Mouse (Mus musculus) embryonic fibroblast, embryonic 13.5 days (primary cell): ENCODE data around the gene Uncx. TPM values are rescaled to one million over a fixed set of nuclear protein-coding genes. Genes with fewer than 3 reads are reported as not detected.

ENCODE experiments used
- H3K27ac ChIP-seq: 2 replicates; pipeline ENCODE4 v1.5.1; 2012; ENCODE audit warnings: low read length, control low read depth, inconsistent platforms; ENCODE audit not compliant: insufficient read depth
- H3K4me1 ChIP-seq: 2 replicates; pipeline ENCODE4 v1.6.1; 2011; ENCODE audit warnings: low read length; ENCODE audit not compliant: control insufficient read depth, insufficient read depth
- H3K4me3 ChIP-seq: 2 replicates; pipeline ENCODE4 v1.5.1; 2011; ENCODE audit warnings: mild to moderate bottlenecking, control low read depth, low read length; ENCODE audit not compliant: insufficient read depth
- CTCF ChIP-seq: IDR thresholded peaks from 2 replicates; pipeline ENCODE4 v1.5.1; 2011; ENCODE audit warnings: mild to moderate bottlenecking, control low read depth, low read length, moderate library complexity, borderline replicate concordance; ENCODE audit not compliant: insufficient read depth
- POLR2A ChIP-seq: IDR thresholded peaks from 2 replicates; pipeline ENCODE4 v1.6.1; 2011; ENCODE audit warnings: low read depth, mild to moderate bottlenecking, control low read depth, low read length, moderate library complexity
- polyA plus RNA-seq: library from polyadenylated mRNA; stranded (reverse); fragments of >200 nt; gene quantifications from 2 replicates; pipeline ENCODE4 v1.2.4, GENCODE M21; 2011; ENCODE audit warnings: low read depth; ENCODE audit not compliant: missing spikeins, insufficient read length

Uncx gene
- polyA plus RNA-seq, 1 experiment: not detected

DNA sequence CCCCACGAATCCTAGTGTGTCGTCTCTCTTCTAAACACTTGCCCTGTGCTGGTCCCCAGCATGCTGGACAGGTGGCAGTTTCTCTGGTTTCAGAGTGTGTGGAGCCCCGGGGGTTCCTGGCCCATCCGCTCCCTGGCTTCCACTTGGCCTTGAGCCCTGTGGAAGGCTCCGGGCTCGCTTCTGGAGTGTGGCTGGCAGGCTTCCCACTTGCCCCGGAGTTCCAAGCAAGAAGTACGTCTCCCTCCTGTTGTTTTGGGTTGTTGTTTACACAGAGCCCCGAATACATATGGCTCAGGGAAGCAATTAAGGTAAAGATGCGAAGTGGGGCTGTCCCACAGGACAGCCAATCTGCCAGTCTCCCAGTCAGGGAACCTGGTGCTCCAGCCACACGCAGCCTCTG, 27.0 kb upstream of the Uncx start:
- no peak overlapping the region for H3K4me3 ChIP-seq
- no peak overlapping the region for H3K27ac ChIP-seq
- no peaks in the 10 kb centered on the region for H3K4me1 ChIP-seq
- TF ChIP-seq POLR2A (no peak), CTCF (no peak)

- Histone ChIP-seq H3K27ac (no peak overlapping the region), H3K4me1 (no peaks in the 10 kb centered on the region), H3K4me3 (no peak overlapping the region)
- TF ChIP-seq CTCF (no peak), POLR2A (no peak)
Observed at GRCm38 (mm10) chr5:139520069-139520834, 23.0 kb upstream of the Uncx start.

GRCm38 (mm10) chr5:139521987-139522386, 21.3 kb upstream of the Uncx start:
- TF ChIP-seq CTCF: no peak
- TF ChIP-seq POLR2A: no peak
- H3K4me1 ChIP-seq: no peaks in the 10 kb centered on the region
- H3K27ac ChIP-seq: no peak overlapping the region
- no peak overlapping the region for H3K4me3 ChIP-seq

DNA sequence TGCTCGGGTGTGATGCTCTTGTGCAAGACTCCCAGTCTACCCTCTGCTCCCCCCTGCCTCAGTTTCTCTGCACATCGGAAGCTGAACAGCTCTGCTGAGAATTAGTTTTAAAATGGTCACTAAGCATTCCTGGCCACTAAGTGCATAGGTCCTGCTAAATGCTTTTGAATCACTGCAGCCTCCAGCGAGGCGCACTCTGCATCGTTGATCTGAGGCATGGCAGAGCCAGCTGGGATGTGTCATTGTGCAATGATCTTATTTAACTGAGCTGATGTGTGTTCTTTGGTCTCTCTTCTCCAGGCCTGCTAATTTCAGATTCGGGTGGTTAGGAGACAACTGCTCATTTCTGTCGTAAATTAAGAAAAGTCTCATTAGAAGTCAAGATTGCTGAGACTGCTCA, 14.4 kb upstream of the Uncx start:
- H3K4me3 ChIP-seq: no peak overlapping the region
- H3K27ac ChIP-seq: no peak overlapping the region
- no peak for TF ChIP-seq POLR2A
- no peaks in the 10 kb centered on the region for H3K4me1 ChIP-seq

- TF ChIP-seq CTCF (no peak), POLR2A (no peak)
- Histone ChIP-seq H3K4me1 (no peaks in the 10 kb centered on the region), H3K27ac (no peak overlapping the region), H3K4me3 (no peak overlapping the region)
Observed at GRCm38 (mm10) chr5:139535386-139535919, 7.8 kb upstream of the Uncx start.

DNA sequence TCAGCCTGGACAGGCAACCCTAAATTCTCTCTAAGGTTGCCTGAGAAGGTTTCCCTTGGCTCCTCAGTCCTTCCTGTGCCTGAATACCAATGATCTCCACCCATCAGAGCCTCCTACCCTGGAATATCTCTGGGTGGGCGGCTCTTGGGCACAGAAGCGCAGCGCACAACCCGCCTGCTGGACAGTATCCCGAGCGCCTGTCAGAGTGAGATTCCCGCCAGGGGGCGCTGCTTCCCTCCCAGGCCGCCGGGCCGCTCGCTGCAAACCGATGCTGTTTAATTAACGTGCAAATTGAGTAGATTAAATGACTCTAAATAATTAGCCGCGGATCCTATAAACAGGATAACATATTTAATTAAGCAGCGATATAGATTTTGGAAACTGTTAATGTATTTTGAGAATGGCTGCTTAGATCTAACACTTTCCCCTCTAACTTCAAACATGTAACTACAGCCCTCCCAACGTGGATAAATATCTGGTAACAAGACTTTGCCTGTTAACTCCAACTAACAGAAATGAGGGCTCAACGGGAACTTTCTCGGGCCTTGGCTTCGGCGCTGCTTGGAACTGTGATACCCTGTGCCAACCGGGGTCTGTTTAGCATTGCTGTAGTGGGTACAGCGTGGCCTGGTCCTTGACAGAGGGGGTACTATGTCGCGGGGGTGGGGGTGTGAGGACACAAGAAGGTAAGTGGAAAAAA, 6.9 kb upstream of the Uncx start:
- H3K27ac ChIP-seq: no peak overlapping the region
- TF ChIP-seq CTCF: peak; percentile 56; the same call in 1 of the 2 replicates
- no peak for TF ChIP-seq POLR2A
- H3K4me1 ChIP-seq: no peaks in the 10 kb centered on the region
- no peak overlapping the region for H3K4me3 ChIP-seq

DNA sequence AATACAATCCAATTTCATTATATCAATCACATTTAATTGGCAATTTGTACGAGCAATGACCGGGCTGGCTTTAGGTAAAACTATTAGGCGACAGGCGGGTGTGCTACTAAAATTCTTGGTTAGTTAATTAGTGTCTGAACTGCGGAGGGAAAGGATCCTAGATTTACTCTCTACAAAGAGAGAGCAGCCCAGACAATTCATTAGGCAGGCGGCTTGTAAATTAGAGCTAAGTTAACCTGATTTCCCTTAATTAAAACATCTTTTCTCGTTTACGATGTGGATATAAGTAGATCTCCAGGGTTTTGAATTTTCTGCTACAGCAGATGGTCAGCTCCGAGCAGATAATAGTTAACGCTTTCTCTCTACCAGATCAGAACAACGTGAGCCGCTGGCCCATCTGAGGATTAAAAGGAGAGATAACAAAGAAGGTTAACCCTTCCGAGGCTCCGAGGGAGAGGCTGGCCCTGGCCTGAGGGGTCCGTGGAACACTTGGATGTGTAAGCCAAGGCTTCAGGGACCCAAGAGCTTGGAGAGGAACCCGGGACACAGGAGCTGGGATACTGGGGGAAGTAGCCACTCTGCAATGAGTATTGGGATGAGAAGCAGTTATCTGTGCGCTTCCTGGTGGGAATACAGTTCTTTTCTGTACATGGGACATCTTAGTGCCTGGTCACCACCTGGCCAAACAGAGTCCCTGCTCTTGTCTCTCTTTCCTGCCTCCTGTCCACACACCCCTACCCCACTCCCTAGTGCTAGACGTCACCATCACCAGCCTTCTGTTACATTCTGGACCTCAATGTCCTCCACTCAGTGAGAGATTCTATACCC, 6.2 kb upstream of the Uncx start:
- TF ChIP-seq POLR2A: no peak
- Histone ChIP-seq H3K4me1 (no peaks in the 10 kb centered on the region), H3K4me3 (no peak overlapping the region), H3K27ac (no peak overlapping the region)

- Histone ChIP-seq H3K4me1 (no peaks in the 10 kb centered on the region), H3K27ac (no peak overlapping the region), H3K4me3 (no peak overlapping the region)
- no peak for TF ChIP-seq POLR2A
- no peak for TF ChIP-seq CTCF
Observed at GRCm38 (mm10) chr5:139537739-139538135, 5.6 kb upstream of the Uncx start.

DNA sequence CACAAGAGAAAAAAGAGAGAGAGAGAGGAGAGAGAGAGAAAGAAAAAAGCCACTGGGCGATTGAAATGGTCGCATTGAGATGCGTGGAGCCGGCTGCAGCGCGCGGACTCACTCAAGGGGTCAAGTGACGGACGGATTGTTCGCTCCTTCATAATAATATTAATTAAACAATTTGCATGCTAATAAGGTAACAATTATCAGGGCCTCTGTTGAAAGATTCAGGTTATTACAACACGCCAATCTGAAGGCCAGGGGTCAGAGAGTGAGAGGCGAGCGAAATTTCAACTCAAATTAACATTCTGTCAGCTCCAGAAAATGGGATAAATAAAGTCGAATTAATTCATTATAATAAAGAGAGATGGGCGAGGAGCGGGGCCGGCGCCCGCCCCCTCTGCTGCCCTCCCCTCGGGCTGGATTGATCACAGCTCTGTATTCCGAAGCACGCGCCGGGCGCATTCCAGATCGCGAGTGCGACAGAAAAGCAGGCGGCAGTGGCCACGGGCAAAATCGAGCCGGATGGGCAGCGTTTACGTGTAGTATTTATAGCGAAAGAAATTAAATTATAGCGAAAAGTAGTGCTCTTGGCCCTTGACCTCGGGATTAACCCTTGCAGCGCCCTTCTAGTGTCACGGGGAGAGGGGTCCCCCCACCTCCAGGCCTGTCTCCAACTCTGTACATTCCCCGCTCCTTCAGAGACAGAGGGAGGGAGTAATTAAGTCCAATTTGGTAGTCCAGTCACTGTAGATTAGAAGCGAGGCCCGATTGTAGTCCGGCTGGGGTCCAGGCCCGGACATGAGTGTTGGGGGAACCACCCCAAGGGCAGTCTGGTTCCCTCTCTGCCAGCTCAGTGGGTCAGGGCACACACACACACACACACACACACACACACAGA, 1.9 kb upstream of the Uncx start:
- TF ChIP-seq CTCF: no peak
- TF ChIP-seq POLR2A: no peak
- no peak overlapping the region for H3K27ac ChIP-seq
- H3K4me1 ChIP-seq: no peaks in the 10 kb centered on the region
- no peak overlapping the region for H3K4me3 ChIP-seq
